Mouse (Mus musculus) urinary bladder, postnatal 10 days (tissue): ENCODE data around the gene Hist2h3c1.
"Not testable (repeated sequence)": the region's sequence is repeated elsewhere in the genome, so short reads cannot be mapped to it uniquely, and the experiment has no call there.

Experiments
- DNase-seq: peaks from one replicate; pipeline ENCODE4 v3.0.0; 2022; ENCODE audit warnings: low spot score

The Hist2h3c1 gene

GRCm38 (mm10) chr3:96235836-96236235 is 10.6 kb upstream of the Hist2h3c1 start:
- no peak for DNase-seq

- DNase-seq: no peak
These were observed 9.6 kb upstream of the Hist2h3c1 start for GRCm38 (mm10) chr3:96236834-96237334.

GRCm38 (mm10) chr3:96237335-96237903 is 9.1 kb upstream of the Hist2h3c1 start:
- no peak for DNase-seq

DNA sequence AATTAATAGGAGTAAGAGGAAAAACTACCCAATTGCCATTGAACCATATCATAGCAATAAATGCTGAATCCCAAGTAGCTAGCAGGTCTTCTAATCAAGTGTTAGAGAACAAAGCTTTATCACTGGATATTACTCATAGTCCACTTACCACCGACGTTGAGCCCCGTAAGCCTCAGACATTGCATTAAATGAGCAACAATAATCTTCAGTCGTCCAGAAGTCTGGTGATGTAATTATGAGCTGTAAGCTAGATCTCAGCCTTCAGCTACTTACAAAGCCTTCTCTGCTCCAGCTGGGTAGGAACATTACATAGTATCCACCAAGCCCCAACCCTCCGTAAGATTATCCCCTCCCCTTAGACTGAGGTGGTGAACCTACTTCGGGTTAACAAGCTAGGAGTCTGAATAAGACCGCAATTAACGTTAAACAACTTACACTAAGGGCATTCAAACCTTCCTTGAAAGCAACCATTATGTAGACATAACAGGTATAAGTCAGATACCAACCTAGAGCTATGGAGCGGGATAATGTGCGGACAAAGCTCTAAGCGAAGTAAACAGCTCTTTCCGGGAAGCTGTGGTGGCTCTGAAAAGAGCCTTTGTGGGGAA is 8.5 kb upstream of the Hist2h3c1 start:
- no peak for DNase-seq

DNA sequence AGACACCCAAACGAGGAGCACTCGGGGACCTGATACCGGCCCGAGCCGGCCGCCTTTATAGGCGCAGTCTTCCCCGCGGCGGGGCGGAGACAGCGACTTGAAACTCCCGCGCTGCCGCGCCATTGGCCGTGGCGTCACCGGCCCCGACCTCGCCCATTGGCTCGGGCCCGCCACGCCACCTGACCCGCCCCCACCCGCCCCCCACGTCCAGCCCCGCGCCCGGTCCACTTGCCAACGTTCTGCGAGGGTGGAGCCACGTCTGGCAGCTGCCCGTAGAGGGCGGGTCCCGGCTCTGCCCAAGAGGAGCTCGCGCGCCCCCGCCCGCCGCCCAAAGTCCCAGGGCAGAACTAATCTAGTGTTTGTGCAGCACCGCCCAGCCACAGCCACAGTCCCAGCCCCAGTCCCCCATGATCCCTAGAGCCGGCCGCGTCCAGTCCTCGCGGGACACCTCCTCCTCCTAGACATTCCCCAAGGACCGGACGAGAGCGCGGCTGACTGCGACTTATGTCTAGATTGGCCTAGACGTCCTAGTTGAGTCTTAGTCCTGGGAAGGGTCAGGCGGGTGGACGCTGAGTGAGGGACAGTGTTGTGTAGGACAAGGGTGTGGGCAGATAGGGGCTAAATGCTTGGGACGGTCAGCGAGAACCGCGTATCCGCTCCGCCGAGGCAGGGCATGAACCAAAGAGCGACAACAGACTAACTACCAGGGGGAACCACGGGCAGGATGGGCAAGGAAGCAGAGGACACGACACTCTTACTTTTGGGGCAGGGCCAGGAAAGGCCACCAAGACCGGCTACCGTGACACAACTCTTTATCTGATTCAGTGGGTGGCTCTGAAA is 7.3 kb upstream of the Hist2h3c1 start, which contains the start of gene Hist2h3c2:
Hist2h3c2 (minus strand) TSS at position 174 of the 840 bp plus-strand sequence.
- DNase-seq: not testable (repeated sequence)

GRCm38 (mm10) chr3:96239949-96240798 is 6.3 kb upstream of the Hist2h3c1 start, which contains the start of gene Hist2h2aa2:
Gene Hist2h2aa2, minus strand, starts transcription at chr3:96240276.
- DNase-seq: peak; percentile 84

DNA sequence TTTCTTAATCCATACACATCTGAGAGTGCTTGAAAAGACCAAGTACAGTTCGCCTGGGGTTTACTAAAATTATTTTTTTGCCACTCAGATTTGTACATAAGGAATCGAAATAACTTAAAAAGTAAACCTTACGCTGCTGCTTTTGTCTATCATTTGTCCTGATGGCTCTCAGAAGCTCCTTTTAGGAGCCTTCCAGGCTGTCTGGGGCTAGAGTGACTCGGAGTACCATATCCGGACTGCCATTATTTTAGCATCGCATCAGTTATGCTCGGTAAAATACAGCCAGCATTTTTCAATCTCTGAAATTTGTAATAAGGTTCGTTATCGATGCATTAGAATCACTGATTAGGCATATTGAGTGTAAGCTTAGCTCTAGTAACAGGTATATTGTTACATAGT is 5.7 kb upstream of the Hist2h3c1 start:
- no peak for DNase-seq

DNA sequence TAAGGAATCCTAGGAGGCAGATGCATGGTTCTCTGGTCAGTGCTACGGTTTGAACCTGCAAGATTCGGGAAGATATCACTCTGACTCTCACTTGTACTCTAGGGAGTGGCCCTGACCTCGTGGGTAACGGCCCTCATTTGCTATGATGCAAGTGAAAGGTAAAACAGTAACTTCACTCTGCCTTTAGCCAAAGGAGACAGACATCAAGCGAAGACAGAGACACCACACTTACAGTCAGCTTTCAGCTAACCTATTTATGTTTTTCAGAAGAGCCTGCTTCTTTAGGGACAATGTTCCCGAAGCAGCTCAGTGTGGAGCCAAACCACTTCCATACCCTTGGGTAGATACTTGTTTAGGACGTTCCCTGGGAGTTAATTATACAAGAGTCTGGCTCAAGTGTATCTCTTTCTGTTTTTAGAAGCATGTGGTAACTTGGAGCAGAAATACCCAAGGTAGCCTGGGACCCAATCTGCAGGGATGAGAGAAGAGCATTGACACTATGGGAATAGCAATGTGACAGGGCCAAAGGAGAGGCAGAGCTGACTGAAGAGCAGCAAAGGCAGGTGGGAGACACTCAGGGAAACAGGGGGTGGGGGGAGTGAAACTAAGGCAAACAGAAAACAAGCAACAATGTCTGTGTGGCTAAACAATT is 2.4 kb upstream of the Hist2h3c1 start:
- DNase-seq: no peak

- peak; percentile 23 for DNase-seq
These were observed 1.2 kb upstream of the Hist2h3c1 start, which contains the start of gene Hist2h2aa1 for GRCm38 (mm10) chr3:96245003-96245886. Gene Hist2h2aa1, plus strand, starts transcription at chr3:96245497.

DNA sequence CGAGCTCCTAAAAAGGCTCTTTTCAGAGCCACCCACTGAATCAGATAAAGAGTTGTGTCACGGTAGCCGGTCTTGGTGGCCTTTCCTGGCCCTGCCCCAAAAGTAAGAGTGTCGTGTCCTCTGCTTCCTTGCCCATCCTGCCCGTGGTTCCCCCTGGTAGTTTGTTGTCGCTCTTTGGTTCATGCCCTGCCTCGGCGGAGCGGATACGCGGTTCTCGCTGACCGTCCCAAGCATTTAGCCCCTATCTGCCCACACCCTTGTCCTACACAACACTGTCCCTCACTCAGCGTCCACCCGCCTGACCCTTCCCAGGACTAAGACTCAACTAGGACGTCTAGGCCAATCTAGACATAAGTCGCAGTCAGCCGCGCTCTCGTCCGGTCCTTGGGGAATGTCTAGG is 467 bp upstream of the Hist2h3c1 start:
- DNase-seq: not testable (repeated sequence)

GRCm38 (mm10) chr3:96247356-96248140 is 1.1 kb downstream of the Hist2h3c1 start:
- no peak for DNase-seq

- no peak for DNase-seq
These were observed 1.9 kb downstream of the Hist2h3c1 start for GRCm38 (mm10) chr3:96248141-96249033.

DNA sequence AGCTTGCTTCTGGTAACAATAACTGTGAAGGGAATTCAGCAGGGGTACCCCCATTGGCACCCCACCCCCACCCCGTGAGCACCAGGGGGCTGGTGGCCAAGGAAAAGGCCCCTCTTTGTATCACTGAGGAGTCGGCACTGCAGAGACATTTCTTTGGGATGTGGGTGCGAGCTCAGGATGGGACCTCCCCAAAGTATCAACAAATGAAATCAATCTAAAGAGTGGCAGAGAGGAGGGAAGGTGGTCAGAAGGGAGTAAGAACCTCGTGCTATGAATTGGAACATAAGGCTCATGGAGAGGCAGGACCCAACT is 2.5 kb downstream of the Hist2h3c1 start:
- DNase-seq: no peak

DNA sequence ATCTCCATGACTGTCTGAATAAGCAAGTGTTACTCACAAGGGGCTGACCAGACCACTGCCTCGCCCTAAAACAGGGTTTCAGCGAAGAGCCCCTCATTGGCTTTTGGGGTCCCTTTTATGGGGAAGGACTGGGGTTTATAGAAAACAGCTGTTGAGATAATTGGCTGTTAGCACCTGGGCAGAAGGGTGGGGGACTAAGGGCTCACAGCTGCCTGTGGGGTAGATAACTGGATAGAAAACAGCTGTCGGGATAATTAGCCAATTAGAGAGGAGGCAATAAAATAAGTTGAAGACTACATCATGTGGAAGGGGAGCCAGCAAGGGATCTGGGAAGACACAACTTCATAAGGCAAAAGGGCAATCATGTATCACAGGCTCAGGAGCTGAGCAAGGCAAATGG is 4.4 kb downstream of the Hist2h3c1 start:
- DNase-seq: no peak

DNA sequence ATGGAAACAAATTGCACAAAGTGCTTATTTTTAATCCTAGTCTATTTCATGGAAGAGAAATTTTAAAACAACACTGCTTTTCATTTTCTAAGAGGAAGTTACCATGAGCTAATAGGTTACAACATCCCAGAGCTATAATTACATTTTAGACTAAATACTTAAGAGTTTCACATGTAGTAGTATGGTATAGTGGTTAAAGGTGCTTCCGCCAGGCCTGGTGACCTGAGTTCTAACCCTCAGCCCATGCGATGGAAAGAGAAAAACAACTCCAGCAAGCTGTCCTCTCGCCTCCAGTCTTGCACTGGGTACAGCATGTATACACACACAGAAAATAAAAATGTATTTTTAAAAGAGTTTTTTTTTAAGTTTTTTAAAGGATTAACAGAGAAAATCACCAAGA is 5.3 kb downstream of the Hist2h3c1 start:
- no peak for DNase-seq

GRCm38 (mm10) chr3:96254683-96255355 is 8.3 kb downstream of the Hist2h3c1 start:
- no peak for DNase-seq

- DNase-seq: no peak
These were observed 9.6 kb downstream of the Hist2h3c1 start for GRCm38 (mm10) chr3:96255926-96256593.
